Mouse (Mus musculus) ES-Bruce4 (cell line): ENCODE data around the gene Cbfb. TPM values are rescaled to one million over a fixed set of nuclear protein-coding genes. Genes with fewer than 3 reads are reported as not detected.
A peak's percentile ranks its signal among the peaks of the same experiment; 100 is the strongest.
"Not testable (repeated sequence)": the region's sequence is repeated elsewhere in the genome, so short reads cannot be mapped to it uniquely, and the experiment has no call there.

Experiments used
- H3K27ac ChIP-seq: 2 replicates; pipeline ENCODE4 v1.5.1; 2012; ENCODE audit warnings: low read length, inconsistent platforms; ENCODE audit not compliant: insufficient read depth
- H3K27me3 ChIP-seq: 2 replicates; pipeline ENCODE4 v1.6.1; 2012; ENCODE audit warnings: mild to moderate bottlenecking, low read length, inconsistent platforms; ENCODE audit not compliant: control insufficient read depth, poor library complexity, insufficient read depth, severe bottlenecking
- H3K36me3 ChIP-seq: 2 replicates; pipeline ENCODE4 v1.6.1; 2012; ENCODE audit warnings: inconsistent platforms, mild to moderate bottlenecking, low read length, moderate library complexity; ENCODE audit not compliant: control insufficient read depth, poor library complexity, insufficient read depth, severe bottlenecking
- H3K4me1 ChIP-seq: one replicate; pipeline ENCODE4 v1.8.1; 2011; ENCODE audit warnings: low read length; ENCODE audit not compliant: control insufficient read depth, insufficient read depth
- H3K4me3 ChIP-seq: 2 replicates; pipeline ENCODE4 v1.5.1; 2011; ENCODE audit warnings: low read depth, mild to moderate bottlenecking, low read length
- H3K9ac ChIP-seq: 2 replicates; pipeline ENCODE4 v1.6.1; 2012; ENCODE audit warnings: low read depth, mild to moderate bottlenecking, inconsistent platforms; ENCODE audit not compliant: poor library complexity, severe bottlenecking
- H3K9me3 ChIP-seq: replicated peaks from 2 replicates; pipeline ENCODE4 v1.6.1; 2012; ENCODE audit warnings: mild to moderate bottlenecking, low read length, inconsistent platforms; ENCODE audit not compliant: control insufficient read depth, poor library complexity, insufficient read depth, severe bottlenecking
- CTCF ChIP-seq: IDR thresholded peaks from one replicate; pipeline ENCODE4 v1.8.1; 2011; ENCODE audit warnings: low read depth, low read length
- EP300 ChIP-seq: IDR thresholded peaks from 2 replicates; pipeline ENCODE4 v1.6.1; 2011; ENCODE audit warnings: low read depth, low read length; ENCODE audit not compliant: insufficient read depth
- POLR2A ChIP-seq: IDR thresholded peaks from one replicate; pipeline ENCODE4 v1.8.1; 2011; ENCODE audit warnings: low read length; ENCODE audit not compliant: insufficient read depth
- polyA plus RNA-seq: library from polyadenylated mRNA; stranded (reverse); fragments of >200 nt; gene quantifications from 2 replicates; pipeline ENCODE4 v1.2.4, GENCODE M21; 2011; ENCODE audit warnings: low read depth; ENCODE audit not compliant: missing spikeins, insufficient read depth, insufficient read length

The Cbfb gene
- polyA plus RNA-seq, 1 experiment: 85.5 TPM

DNA sequence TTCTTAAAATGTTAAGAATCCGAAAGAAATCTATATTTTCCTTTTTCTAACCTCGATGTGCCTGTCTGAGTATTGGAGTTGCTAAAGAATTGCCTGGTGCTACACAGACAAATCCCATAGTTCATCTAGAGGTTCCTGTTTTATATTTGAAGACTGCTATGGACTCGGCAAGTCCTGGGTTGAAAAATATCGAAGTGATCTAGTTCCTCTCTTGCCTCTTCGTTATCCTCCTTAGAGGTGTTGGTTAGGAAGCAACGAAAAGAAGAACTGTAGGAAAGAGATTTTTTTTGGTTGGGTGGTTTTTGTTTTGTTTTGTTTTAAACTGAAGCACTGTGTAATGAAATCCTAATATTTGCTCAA lies 1.5 kb downstream of the Cbfb start:
- H3K4me1 ChIP-seq: no peaks in the 10 kb centered on the region
- H3K27me3 ChIP-seq: no peaks in the 10 kb centered on the region
- TF ChIP-seq CTCF (no peak), EP300 (no peak), POLR2A (no peak)
- peak overlapping the region; percentile 100 for H3K9ac ChIP-seq
- no peaks in the 10 kb centered on the region for H3K9me3 ChIP-seq
- H3K27ac ChIP-seq: no peak overlapping the region
- no peak overlapping the region for H3K4me3 ChIP-seq
- peaks cover 15% of the 10 kb centered on the region for H3K36me3 ChIP-seq

DNA sequence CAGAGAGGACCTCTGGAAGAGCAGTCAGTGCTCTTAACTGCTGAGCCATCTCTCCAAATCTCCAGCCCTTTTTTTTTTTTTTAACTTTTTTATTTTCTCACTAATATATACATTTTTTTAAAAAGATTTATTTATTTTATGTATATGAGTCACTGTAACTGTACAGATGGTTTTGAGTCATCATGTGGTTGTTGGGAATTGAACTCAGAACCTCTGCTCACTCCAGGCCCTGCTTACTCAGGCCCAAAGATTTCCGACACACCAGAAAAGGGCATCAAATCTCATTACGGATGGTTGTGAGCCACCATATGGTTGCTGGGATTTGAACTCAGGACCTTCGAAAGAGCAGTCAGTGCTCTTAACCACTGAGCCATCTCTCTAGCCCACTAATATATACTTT lies 4.8 kb downstream of the Cbfb start:
- H3K9me3 ChIP-seq, H3K27me3 ChIP-seq, H3K9ac ChIP-seq, H3K27ac ChIP-seq, H3K4me1 ChIP-seq, H3K4me3 ChIP-seq: not testable (repeated sequence)
- peaks cover 30% of the 10 kb centered on the region for H3K36me3 ChIP-seq

DNA sequence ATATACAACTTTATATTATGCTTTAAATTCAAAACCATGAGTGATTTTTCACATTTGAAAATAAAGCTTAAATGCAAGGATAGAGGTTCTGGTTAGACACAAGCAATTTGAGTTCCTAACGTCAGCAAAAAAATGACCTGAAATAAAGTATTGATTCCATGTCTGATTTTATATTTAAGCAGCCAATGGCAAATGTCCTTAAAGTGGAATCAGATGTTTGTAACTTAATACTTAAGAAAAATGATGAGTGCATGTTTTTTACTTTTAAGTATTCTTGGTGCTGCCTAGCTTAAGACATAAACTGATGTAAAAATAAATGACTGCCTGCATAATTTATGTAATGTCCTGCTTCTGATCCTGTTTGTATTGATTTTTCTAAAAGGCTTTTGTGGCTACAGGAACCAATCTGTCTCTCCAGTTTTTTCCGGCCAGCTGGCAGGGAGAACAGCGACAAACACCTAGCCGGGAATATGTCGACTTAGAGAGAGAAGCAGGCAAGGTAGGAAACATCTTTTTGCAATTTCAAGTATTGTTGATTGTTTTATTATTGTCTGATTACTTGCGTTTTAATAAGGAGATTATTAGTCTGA lies 7.8 kb downstream of the Cbfb start:
- Histone ChIP-seq H3K36me3 (peaks cover 28% of the 10 kb centered on the region), H3K27ac (no peak overlapping the region), H3K4me1 (no peaks in the 10 kb centered on the region), H3K9ac (no peak overlapping the region), H3K9me3 (no peaks in the 10 kb centered on the region), H3K27me3 (no peaks in the 10 kb centered on the region), H3K4me3 (no peak overlapping the region)
- TF ChIP-seq POLR2A (no peak), EP300 (no peak), CTCF (no peak)

DNA sequence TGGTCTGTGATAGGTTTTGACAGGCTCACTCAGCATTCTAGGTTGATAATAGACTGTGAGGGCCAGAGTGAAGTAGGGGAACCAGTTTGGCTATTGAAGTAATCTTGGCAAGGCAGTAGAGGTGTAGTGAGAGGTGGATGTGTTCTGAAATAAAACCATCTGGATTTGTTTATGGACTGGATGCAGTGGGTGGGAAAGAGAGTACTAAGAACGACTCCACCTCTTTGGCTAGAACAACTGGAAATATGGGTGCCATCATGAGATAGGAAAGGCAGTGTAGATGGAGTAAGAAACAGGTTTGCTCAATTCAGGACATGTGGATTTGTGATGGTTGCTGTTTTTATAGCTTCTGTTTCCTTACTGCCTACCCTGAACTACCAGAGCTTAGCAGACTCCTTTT lies 11.7 kb downstream of the Cbfb start:
- Histone ChIP-seq H3K27ac (no peak overlapping the region), H3K9me3 (no peaks in the 10 kb centered on the region), H3K9ac (no peak overlapping the region), H3K4me3 (no peak overlapping the region), H3K36me3 (peaks cover 14% of the 10 kb centered on the region), H3K27me3 (no peaks in the 10 kb centered on the region), H3K4me1 (no peaks in the 10 kb centered on the region)
- TF ChIP-seq CTCF (no peak), EP300 (no peak), POLR2A (no peak)

DNA sequence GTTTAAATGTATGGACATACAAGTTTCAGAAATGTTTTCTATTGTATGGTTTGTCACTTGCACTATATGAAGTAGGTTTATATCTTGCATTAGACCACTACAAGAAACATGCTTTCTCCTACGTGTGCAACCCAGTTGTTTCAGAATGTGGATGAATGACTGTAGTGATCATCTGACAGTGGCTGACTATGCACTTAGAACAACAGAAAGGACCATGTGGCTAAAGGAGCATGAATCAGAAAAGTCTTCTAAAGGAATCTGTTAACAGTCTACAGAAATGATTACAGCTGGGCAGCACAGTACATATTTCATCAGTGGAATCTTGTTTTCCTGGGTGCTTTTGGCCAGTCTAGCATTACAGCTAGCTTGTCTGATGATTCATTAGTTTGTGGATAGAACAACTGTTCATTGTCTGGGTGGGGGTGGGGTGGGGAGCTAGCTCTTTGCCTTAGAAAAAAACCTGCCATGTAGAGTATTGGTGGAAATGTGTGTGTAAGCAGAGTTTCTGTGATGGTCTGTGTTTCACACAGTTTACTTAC lies 16.1 kb downstream of the Cbfb start:
- TF ChIP-seq POLR2A (no peak), EP300 (no peak), CTCF (no peak)
- no peaks in the 10 kb centered on the region for H3K9me3 ChIP-seq
- H3K4me3 ChIP-seq: no peak overlapping the region
- H3K9ac ChIP-seq: no peak overlapping the region
- H3K27me3 ChIP-seq: no peaks in the 10 kb centered on the region
- H3K36me3 ChIP-seq: no peaks in the 10 kb centered on the region; the same call in none of the 2 replicates
- no peak overlapping the region for H3K27ac ChIP-seq
- H3K4me1 ChIP-seq: no peaks in the 10 kb centered on the region

DNA sequence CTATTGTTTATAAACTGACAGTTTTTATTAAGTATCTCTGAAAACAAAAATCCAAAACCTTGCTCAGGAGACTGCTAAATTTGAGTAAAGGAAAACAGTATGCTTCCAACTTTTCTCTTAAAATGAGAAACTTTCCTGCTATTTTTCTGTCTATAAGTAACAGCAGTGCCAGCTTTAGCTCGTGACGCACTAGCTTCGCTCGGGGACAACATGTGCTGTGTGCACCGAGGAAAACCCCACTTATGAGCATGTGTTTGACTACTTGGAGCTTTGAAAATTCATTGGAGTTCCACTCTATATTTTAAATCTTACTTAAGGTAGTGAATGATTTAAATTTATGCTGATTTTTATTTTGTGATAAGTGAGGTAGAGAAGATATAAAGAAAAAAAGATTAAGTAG lies 21.7 kb downstream of the Cbfb start:
- H3K27ac ChIP-seq: no peak overlapping the region
- H3K4me1 ChIP-seq: no peaks in the 10 kb centered on the region
- no peak overlapping the region for H3K9ac ChIP-seq
- H3K4me3 ChIP-seq: no peak overlapping the region
- no peaks in the 10 kb centered on the region for H3K27me3 ChIP-seq
- H3K36me3 ChIP-seq: peaks cover 25% of the 10 kb centered on the region
- no peak for TF ChIP-seq CTCF
- TF ChIP-seq POLR2A: no peak
- TF ChIP-seq EP300: no peak
- H3K9me3 ChIP-seq: no peaks in the 10 kb centered on the region

DNA sequence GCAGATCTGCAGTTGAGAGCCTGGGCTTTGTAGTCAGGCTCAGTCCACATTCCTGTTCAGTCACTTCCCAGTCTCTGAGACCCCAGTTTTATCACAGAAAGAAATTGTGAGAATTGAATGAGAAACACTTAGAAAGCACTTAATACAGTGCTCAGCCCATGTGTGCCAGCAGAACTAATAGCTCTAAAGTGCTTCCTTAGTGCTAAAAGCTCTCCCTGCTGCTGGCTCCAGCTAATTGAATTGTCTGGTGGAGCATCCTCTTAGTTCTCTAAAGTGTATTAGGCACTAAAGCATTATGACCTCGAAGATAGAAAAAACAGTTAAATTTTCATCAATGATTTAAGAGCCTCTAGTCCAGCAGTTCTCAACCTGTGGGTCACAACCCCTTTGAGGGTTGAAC lies 35.3 kb downstream of the Cbfb start:
- H3K27me3 ChIP-seq: no peaks in the 10 kb centered on the region
- no peak overlapping the region for H3K27ac ChIP-seq
- H3K4me1 ChIP-seq: no peaks in the 10 kb centered on the region
- peaks cover 4% of the 10 kb centered on the region for H3K36me3 ChIP-seq
- H3K9me3 ChIP-seq: no peaks in the 10 kb centered on the region
- no peak for TF ChIP-seq CTCF
- TF ChIP-seq EP300: no peak
- no peak for TF ChIP-seq POLR2A
- H3K9ac ChIP-seq: no peak overlapping the region
- H3K4me3 ChIP-seq: no peak overlapping the region
